Mouse (Mus musculus): ENCODE data around the gene Synpo2. TPM values are rescaled to one million over a fixed set of nuclear protein-coding genes. Genes with fewer than 3 reads are reported as not detected.
A peak's percentile ranks its signal among the peaks of the same experiment; 100 is the strongest.

Synpo2 gene
- total RNA-seq (2021) = 100 to 1,000 TPM; 154 to 156 TPM
- long read RNA-seq, experiment 1, full-length matches to known transcripts = 106 of 393 reads
- long read RNA-seq, experiment 1, partial matches to known transcripts = 2 of 393 reads
- long read RNA-seq, experiment 1, other reads (novel, unspliced or antisense) = 285 of 393 reads
- long read RNA-seq, experiment 2, full-length matches to known transcripts = 96 of 357 reads
- long read RNA-seq, experiment 2, partial matches to known transcripts = 0 of 357 reads
- long read RNA-seq, experiment 2, other reads (novel, unspliced or antisense) = 261 of 357 reads

DNA sequence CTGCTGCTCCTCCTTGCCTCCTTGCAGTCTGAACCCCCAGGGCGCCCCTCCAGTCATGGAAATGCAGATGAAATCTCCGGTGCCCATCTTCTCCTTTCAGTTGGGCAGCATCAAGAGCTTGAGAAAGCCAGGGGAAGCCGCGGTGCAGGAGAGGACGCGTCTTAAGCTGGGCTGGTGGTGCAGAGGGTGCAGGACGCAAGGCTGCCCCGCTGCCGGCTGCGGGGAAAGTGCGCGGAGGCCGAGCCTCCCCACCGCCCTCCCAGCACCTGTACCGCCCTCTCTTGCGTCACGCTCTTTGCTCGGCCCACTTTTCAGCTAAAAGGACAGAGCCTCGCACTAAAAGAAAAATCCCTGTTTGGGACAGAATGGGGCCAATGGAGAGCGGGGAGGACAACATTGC, at the start of gene Synpo2:
Gene Synpo2, minus strand, starts transcription at position 229 of the 400 bp plus-strand sequence.
- peak; percentile 43 for DNase-seq

- DNase-seq = no peak
Measured at GRCm38 (mm10) chr3:123285649-123286048, 49.7 kb upstream of the Synpo2 start.

GRCm38 (mm10) chr3:123284284-123284683, 48.3 kb upstream of the Synpo2 start:
- DNase-seq = no peak

DNA sequence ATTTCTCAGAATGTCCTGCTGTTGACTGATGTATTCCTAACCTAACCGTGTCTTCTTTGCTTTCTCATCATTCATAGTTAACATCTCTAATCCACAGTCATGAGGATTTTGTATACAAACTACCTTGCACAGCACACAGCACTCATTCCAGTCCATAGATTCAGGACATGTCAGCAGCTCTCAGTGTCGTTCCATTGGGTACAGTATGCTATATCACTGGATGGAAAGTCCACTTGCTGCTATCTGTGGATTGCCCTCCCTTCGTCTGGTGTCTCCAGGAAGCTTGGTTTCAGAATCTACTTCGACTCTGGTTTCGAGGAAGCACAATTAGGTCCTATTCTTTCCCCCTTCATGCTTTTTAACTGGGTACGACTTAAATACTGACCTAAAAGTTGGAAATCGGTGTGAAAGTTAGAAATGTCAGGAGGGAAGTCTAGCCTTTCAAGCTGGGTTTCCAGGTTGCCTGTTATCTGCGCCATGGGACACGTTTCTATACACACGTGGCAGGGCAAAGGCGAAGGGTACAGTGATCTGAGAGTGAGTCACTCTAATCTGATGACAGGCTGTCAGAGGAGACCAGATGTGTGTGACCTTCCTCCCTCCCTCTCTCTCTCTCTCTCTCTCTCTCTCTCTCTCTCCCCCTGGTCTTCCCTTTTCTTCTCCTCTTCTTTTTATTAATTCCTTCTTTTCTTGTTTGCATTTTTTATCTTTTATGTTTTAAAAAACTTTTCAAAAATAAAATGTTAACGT, 47.1 kb upstream of the Synpo2 start:
- no peak for DNase-seq

GRCm38 (mm10) chr3:123267741-123268201, 31.8 kb upstream of the Synpo2 start:
- peak; percentile 72 for DNase-seq

GRCm38 (mm10) chr3:123266753-123267651, 31.1 kb upstream of the Synpo2 start, which contains the start of gene Sec24d:
Sec24d (plus strand) TSS chr3:123267455.
- DNase-seq = peak; percentile 85

- DNase-seq = no peak
Measured at GRCm38 (mm10) chr3:123264706-123265105, 28.8 kb upstream of the Synpo2 start.

DNA sequence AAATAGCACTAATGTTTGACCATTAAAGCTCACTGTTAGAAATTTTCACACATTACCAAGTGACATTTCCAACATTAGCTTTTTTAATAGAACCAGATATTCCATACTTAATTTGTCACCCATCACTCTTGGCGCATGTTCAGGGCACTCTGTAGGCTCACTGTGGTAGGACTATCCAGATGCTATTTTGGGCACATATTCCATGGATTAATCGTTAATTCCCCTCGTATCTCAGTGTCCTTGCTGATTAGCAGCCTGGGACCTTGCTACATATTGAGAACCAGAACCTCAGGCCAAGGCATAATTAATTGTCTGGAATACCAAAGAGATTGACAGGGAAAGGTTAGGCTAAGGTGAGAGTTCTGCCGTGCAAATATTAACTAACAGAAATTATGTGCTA, 22.8 kb upstream of the Synpo2 start:
- no peak for DNase-seq

DNA sequence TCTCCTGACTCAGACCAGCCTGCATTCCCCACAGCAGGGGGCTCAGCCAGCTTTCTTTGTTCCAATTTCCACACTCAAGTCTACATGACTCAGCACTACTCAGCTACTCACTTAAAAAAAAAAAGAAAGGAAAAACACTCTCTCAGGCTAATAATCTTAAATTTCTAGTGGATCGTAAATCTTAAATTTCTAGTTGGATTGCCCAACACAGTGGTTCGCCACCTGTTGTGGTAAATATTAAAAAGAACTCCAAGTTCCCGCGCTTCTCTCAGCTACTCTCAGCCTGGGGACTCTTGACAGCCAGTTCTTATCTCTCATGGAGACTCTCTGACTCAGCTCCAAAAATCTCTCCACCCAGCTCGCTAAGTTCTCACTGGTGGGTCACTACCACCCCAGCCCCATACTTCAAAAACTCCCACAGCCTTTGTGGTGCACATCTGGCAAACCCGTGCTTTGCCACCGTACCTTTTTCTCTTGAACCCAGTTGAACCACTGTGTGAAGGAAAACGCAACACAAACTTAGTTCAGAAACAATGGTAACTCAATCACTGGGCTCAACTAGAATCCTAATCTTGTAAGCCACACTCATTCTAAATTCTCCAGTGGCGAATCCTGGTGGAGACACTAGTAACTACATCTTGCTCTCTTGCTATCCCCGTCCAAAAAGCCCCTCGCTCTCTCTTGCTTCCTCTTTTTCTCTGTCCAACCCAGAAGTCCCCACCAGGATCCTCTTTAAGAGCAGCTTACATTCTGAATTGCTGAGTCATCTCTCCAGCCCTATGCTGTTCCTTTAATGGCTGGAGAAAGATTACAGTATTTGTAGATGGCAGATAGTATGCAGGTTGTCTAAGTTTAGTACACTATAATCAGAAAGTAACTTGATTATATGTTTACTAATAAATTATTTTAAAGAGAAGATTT, 20.5 kb upstream of the Synpo2 start:
- no peak for DNase-seq

- DNase-seq = no peak
Measured at GRCm38 (mm10) chr3:123245646-123246045, 9.7 kb upstream of the Synpo2 start.

- DNase-seq = no peak
Measured at GRCm38 (mm10) chr3:123244376-123244775, 8.4 kb upstream of the Synpo2 start.

- DNase-seq = no peak
Measured at GRCm38 (mm10) chr3:123237446-123237845, 1.5 kb upstream of the Synpo2 start.

DNA sequence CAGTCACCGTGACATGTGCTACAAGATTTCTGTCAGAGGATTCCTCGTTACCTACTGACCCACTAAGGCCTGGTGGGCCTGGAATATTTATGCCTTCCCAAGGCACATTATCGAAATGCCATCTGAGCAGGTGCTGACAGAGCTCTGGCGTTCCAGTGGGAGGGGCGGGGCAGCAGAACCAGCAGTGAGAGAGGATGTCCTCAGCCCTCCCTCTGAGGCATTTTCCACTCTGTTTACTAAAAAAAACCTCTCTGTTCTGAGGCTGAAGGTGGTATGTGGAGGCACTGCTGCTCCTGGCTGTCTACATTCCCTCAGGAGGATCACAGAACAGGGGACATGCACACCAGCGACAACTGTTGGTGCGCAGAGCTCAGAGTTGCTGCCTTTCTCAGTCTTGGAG, 1.1 kb upstream of the Synpo2 start:
- no peak for DNase-seq

GRCm38 (mm10) chr3:123235495-123235894, 454 bp downstream of the Synpo2 start:
- DNase-seq = no peak

GRCm38 (mm10) chr3:123234191-123234836, 1.6 kb downstream of the Synpo2 start:
- no peak for DNase-seq

GRCm38 (mm10) chr3:123231639-123232038, 4.3 kb downstream of the Synpo2 start:
- DNase-seq = no peak

- no peak for DNase-seq
Measured at GRCm38 (mm10) chr3:123227276-123227675, 8.7 kb downstream of the Synpo2 start.

GRCm38 (mm10) chr3:123218646-123219045, 17.3 kb downstream of the Synpo2 start:
- DNase-seq = no peak

GRCm38 (mm10) chr3:123208891-123209290, 27.1 kb downstream of the Synpo2 start:
- no peak for DNase-seq

DNA sequence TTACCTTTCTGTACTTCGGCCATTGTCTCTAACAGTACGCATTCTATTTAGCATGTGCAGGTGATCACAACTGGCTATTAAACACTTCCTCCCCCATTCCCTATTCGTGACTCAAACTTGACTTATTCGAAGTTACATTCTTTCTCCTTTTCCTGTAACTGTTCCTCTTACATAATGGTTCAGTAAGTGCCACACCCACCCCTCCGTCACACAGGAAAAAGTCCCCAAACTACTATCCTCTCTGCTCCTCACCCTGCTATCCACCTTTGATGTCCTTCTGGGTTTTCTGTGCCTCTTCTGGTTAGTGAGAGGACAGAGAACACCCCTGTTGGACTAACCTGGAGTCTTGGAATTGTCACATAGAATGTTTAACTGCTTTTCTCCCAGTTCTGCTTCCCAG, 28.6 kb downstream of the Synpo2 start:
- no peak for DNase-seq

- no peak for DNase-seq
Measured at GRCm38 (mm10) chr3:123205485-123205884, 30.5 kb downstream of the Synpo2 start.

Measured in gastrocnemius, postnatal 10 days (tissue).